Mouse (Mus musculus): Measurements from ENCODE around the gene Mustn1. TPM values are rescaled to one million over a fixed set of nuclear protein-coding genes. Genes with fewer than 3 reads are reported as not detected.
A peak's percentile ranks its signal among the peaks of the same experiment; 100 is the strongest.

The Mustn1 gene
- polyA plus RNA-seq (2012; rRNA removed): 8.2 and 9.2 TPM in 2 replicates

DNA sequence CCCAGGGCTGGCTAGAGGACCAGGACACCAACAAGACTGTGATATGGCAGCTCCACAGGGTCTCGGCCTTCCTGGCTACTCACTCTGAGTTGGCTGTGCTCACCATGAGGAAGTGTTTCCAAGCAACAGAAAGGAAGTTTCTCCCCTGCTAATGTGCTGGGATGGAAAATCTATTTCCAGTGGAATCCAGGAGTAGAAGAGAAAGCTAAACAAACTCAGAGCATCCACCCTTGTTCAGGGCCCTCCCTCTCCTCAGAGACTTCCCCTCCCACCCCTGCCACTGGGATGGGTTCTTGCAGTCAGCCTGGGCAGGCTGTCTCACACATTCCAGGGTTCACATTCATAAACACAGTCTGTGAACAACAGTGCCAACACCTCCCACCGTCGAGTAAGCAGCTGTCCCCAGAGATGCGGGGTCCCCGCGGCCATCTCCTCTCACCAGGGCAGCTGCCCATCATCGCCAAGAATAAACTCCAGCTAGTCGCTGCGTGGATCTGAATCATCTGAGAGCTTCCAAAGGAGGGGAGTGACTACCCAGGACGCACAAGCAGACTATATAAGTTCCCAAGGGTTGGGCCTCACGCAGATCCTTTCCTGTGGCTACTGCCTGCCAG lies at the start of gene Mustn1:
TSS of gene Mustn1 (plus strand) at position 243 of the 614 bp plus-strand sequence.
- H3K4me1 ChIP-seq (ENCODE audit: control insufficient read depth, insufficient read depth, low read length): 0 out of 2 replicates have a peak, but pooled peaks cover 8% of the 10 kb centered on the region
- no peak within 1 kb of the TSS; the same call in 1 of the 2 replicates for H3K4me3 ChIP-seq (ENCODE audit: insufficient read depth, low read depth, low read length)
- 59% methylated on average over 11 of the region's 11 CpGs for WGBS
- TF ChIP-seq POLR2A (IDR thresholded peaks at IDR 0.05; ENCODE audit: low read depth, low read length) (no peak), CTCF (conservative IDR thresholded peaks at IDR 0.05; ENCODE audit: insufficient read depth, insufficient read length, low read depth, low read length) (no peak)
- H3K27ac ChIP-seq (ENCODE audit: insufficient read depth, low read depth, low read length): 0 out of 2 replicates have a peak within 1 kb of the TSS, but pooled peaks have one; percentile 6
- DNase-seq: peak; percentile 35
- H3K27me3 ChIP-seq (replicated peaks; ENCODE audit: control insufficient read depth, insufficient read depth, low read length): no peaks in the 10 kb centered on the region
- no peaks in the 10 kb centered on the region for H3K36me3 ChIP-seq (ENCODE audit: control insufficient read depth, insufficient read depth, low read length)

DNA sequence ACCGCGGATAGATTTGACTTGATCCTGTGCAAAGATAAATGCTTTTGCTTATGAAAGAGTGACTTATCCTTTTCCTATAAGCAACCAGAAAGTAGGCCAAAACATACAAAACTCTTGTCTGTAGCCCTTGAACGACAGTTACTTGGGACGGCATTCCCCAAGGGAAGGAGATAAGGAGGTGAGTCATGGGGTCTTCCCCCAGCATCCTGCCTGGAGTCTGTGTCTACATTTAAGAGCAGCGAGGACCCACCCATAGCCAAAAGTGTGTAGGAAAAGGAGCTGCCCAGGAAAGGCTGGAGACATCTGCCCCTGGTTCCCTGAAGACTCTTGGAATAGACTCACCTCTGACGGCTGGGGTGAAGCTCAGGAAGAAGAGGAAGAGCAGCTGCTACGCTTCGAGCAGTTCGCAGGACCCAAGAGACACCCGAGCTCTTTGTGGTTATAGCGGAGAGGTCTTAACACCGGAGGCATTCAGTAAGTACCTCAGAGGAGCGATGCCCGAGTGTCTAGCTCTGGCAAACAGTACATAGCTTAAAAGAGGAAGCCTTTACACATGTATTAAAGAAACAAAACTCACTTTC lies 41.5 kb upstream of the Mustn1 start:
- no peak for TF ChIP-seq CTCF (conservative IDR thresholded peaks at IDR 0.05; ENCODE audit: insufficient read depth, insufficient read length, low read depth, low read length)
- no peak for TF ChIP-seq POLR2A (IDR thresholded peaks at IDR 0.05; ENCODE audit: low read depth, low read length)
- no peaks in the 10 kb centered on the region for H3K27me3 ChIP-seq (replicated peaks; ENCODE audit: control insufficient read depth, insufficient read depth, low read length)
- WGBS: 69% methylated on average over 14 of the region's 14 CpGs
- no peaks in the 10 kb centered on the region for H3K4me1 ChIP-seq (ENCODE audit: control insufficient read depth, insufficient read depth, low read length)
- H3K4me3 ChIP-seq (ENCODE audit: insufficient read depth, low read depth, low read length): no peak overlapping the region
- no peak for DNase-seq
- no peaks in the 10 kb centered on the region for H3K36me3 ChIP-seq (ENCODE audit: control insufficient read depth, insufficient read depth, low read length)
- H3K27ac ChIP-seq (ENCODE audit: insufficient read depth, low read depth, low read length): no peak overlapping the region

DNA sequence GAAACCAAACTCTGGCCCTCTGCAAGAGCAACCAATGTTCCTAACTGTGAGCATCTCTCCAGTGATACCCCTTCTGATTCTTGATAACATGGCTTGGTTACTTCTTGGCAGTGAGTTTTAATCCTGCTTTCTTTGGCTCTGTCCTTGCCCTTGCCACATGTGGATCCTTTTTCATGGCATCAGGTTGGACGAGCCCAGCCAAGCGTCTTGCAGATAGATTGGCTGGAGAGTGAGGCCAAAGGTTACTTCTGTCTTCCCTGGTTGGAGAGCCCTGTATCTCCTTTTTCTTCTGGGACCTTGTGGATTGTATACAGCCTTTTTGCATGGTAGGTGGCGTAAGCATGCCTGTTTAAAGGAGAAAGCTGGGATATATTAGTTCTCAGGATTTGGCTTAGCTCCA lies 35.3 kb upstream of the Mustn1 start:
- WGBS: 75% methylated on average over 3 of the region's 3 CpGs

DNA sequence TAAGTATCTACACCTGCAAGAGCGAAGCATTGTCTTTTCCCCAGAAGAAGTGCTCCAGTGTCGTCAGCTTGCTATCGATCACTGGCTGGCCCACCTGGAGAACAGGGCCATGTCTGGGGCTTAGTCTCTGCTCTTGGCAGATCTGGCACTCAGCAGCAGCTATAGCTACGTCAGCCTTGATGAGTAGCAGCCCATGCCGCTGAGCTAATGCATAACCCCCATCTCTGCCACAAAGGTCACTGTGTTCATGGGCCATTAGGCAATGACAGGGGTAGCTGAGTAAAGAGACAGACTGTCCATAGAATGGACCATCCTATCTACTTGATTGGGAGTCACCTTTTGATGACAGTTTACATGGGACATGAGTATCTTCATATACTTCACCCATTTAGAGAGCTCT lies 28.5 kb upstream of the Mustn1 start:
- Histone ChIP-seq H3K36me3 (ENCODE audit: control insufficient read depth, insufficient read depth, low read length) (no peaks in the 10 kb centered on the region), H3K4me1 (ENCODE audit: control insufficient read depth, insufficient read depth, low read length) (no peaks in the 10 kb centered on the region), H3K27ac (ENCODE audit: insufficient read depth, low read depth, low read length) (no peak overlapping the region), H3K27me3 (replicated peaks; ENCODE audit: control insufficient read depth, insufficient read depth, low read length) (no peaks in the 10 kb centered on the region), H3K4me3 (ENCODE audit: insufficient read depth, low read depth, low read length) (no peak overlapping the region)
- DNase-seq: no peak
- WGBS: 82% methylated on average over 5 of the region's 5 CpGs
- no peak for TF ChIP-seq CTCF (conservative IDR thresholded peaks at IDR 0.05; ENCODE audit: insufficient read depth, insufficient read length, low read depth, low read length)
- TF ChIP-seq POLR2A (IDR thresholded peaks at IDR 0.05; ENCODE audit: low read depth, low read length): no peak

More for the DNA sequence above, 35.3 kb upstream of the Mustn1 start:
- Histone ChIP-seq H3K36me3 (ENCODE audit: control insufficient read depth, insufficient read depth, low read length) (no peaks in the 10 kb centered on the region), H3K27ac (ENCODE audit: insufficient read depth, low read depth, low read length) (no peak overlapping the region), H3K4me1 (ENCODE audit: control insufficient read depth, insufficient read depth, low read length) (no peaks in the 10 kb centered on the region), H3K27me3 (replicated peaks; ENCODE audit: control insufficient read depth, insufficient read depth, low read length) (no peaks in the 10 kb centered on the region), H3K4me3 (ENCODE audit: insufficient read depth, low read depth, low read length) (no peak overlapping the region)
- no peak for DNase-seq
- TF ChIP-seq POLR2A (IDR thresholded peaks at IDR 0.05; ENCODE audit: low read depth, low read length) (no peak), CTCF (conservative IDR thresholded peaks at IDR 0.05; ENCODE audit: insufficient read depth, insufficient read length, low read depth, low read length) (no peak)

DNA sequence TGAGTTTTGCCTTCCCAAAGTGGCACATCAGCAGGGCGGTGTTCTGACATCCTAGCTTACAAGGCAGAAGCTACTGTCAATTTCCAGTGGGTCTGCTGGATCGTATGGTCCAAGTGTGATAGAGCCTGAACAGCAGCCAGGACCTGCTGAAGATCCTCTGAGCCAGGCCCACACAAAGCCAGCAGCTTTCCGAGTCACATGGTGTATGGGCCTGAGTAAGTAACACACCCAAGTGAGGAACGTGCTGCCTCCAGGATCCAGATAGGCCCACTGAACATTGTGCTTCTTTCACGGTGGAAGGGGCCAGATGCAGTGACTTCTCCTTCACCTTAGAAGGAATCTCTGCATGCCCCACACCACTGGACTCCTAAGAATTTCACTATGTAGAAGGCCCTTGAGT lies 26.7 kb upstream of the Mustn1 start:
- Histone ChIP-seq H3K4me3 (ENCODE audit: insufficient read depth, low read depth, low read length) (no peak overlapping the region), H3K27me3 (replicated peaks; ENCODE audit: control insufficient read depth, insufficient read depth, low read length) (no peaks in the 10 kb centered on the region), H3K36me3 (ENCODE audit: control insufficient read depth, insufficient read depth, low read length) (no peaks in the 10 kb centered on the region), H3K27ac (ENCODE audit: insufficient read depth, low read depth, low read length) (no peak overlapping the region), H3K4me1 (ENCODE audit: control insufficient read depth, insufficient read depth, low read length) (no peaks in the 10 kb centered on the region)
- 90% methylated on average over 5 of the region's 5 CpGs for WGBS
- TF ChIP-seq CTCF (conservative IDR thresholded peaks at IDR 0.05; ENCODE audit: insufficient read depth, insufficient read length, low read depth, low read length): no peak
- no peak for TF ChIP-seq POLR2A (IDR thresholded peaks at IDR 0.05; ENCODE audit: low read depth, low read length)
- no peak for DNase-seq

DNA sequence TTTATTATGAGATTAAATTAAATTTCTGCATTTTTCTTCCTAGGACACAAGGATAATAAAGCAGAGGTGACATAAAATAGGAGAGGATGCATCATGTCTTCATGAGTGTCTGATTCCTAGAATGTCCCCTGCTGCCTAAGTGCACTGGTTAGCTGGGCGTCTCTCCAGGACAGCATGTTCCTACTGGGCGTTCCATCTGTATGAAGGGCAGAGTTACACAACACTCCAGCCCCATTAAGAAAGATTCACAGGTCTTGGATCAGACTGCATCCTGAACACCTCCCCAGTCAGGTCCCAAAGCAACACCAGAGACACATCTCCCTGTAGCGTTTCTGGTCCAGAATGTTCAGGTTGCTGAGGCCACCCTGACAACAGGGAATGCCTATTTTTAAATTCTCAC lies 23.7 kb upstream of the Mustn1 start:
- H3K4me1 ChIP-seq (ENCODE audit: control insufficient read depth, insufficient read depth, low read length): no peaks in the 10 kb centered on the region
- H3K27me3 ChIP-seq (replicated peaks; ENCODE audit: control insufficient read depth, insufficient read depth, low read length): no peaks in the 10 kb centered on the region
- no peak for DNase-seq
- TF ChIP-seq CTCF (conservative IDR thresholded peaks at IDR 0.05; ENCODE audit: insufficient read depth, insufficient read length, low read depth, low read length): no peak
- TF ChIP-seq POLR2A (IDR thresholded peaks at IDR 0.05; ENCODE audit: low read depth, low read length): no peak
- 80% methylated on average over 3 of the region's 3 CpGs for WGBS
- no peak overlapping the region for H3K4me3 ChIP-seq (ENCODE audit: insufficient read depth, low read depth, low read length)
- no peak overlapping the region for H3K27ac ChIP-seq (ENCODE audit: insufficient read depth, low read depth, low read length)
- H3K36me3 ChIP-seq (ENCODE audit: control insufficient read depth, insufficient read depth, low read length): no peaks in the 10 kb centered on the region

DNA sequence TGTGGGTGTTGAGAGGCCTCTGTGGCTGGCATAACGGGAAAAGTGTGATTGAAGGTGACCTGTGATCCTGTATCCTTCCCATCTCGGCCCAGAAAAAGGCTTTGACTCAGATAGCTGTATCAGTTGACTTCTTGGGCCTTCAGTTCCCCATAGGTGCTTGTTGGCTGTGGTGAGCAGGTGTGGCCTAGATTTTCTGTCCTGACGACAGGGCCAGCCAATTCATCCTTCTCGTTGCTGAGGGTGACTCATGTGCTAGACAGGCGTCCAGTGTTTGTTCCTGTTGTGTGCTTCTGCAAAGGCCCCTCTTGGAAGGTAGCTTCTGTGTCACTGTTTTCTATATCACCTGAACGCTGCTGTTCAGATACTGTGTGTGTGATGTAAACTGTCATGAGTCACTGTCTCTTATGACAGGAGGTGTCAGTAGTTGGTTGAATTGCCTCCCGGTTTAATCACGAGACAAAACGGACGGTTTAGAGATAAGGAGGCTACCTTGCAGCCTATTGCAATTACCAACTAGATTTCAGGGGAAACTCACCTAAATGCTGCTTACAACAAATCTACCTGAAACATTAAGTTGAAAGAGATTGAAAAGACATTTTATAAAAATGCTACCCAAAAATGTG lies 22.0 kb upstream of the Mustn1 start:
- DNase-seq: no peak
- no peaks in the 10 kb centered on the region for H3K36me3 ChIP-seq (ENCODE audit: control insufficient read depth, insufficient read depth, low read length)
- H3K27me3 ChIP-seq (replicated peaks; ENCODE audit: control insufficient read depth, insufficient read depth, low read length): no peaks in the 10 kb centered on the region
- no peak overlapping the region for H3K4me3 ChIP-seq (ENCODE audit: insufficient read depth, low read depth, low read length)
- 81% methylated on average over 10 of the region's 10 CpGs for WGBS
- TF ChIP-seq POLR2A (IDR thresholded peaks at IDR 0.05; ENCODE audit: low read depth, low read length) (no peak), CTCF (conservative IDR thresholded peaks at IDR 0.05; ENCODE audit: insufficient read depth, insufficient read length, low read depth, low read length) (no peak)
- H3K27ac ChIP-seq (ENCODE audit: insufficient read depth, low read depth, low read length): no peak overlapping the region
- H3K4me1 ChIP-seq (ENCODE audit: control insufficient read depth, insufficient read depth, low read length): no peaks in the 10 kb centered on the region

All from kidney, adult 2 months (tissue).